Comparison of ENCODE assay signal across 13 mouse cellular contexts in the genomic region with DNA sequence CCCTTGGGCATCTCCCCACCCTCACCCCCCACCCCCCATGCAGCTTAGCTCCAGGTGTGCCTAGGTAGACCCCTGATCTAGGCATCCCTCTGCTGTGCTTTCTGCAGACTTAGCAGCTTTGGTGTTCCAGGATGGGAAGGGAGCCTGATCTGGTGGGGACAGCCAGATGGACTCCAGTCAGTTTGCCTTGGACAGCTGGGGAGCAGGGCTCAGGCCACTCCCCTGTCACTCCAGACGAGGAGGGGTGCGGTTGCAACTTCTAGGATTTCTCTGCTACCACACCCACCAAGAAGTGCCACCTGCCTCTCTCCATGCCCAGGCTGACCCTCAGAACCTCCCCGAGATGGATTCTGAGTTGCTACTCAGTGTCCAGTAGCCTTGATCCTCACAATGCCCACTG. TPM values are rescaled to one million over a fixed set of nuclear protein-coding genes. Genes with fewer than 3 reads are reported as not detected.
DNase-seq lines count a peak whose midpoint lies in the region; ATAC-seq and TF ChIP-seq lines count a peak whose summit lies in the region.
"Had no signal": no experiment of that assay in that cellular context is flagged by ENCODE, and none has a peak within 500 bp of the region (broad histone marks: within the 10 kb centered on the region; RNA-seq: fewer than 3 reads in every experiment).

No protein-coding gene starts in this region.

- H3K9me3 ChIP-seq in heart, postnatal 0 days (replicated peaks; ENCODE audit: control insufficient read depth, low read length), result no peaks in the 10 kb centered on the region
- no peaks in the 10 kb centered on the region for H3K9me3 ChIP-seq in lung, embryonic 14.5 days (ENCODE audit: low read depth, low read length)
- H3K9me3 ChIP-seq in embryonic facial prominence, embryonic 15.5 days (replicated peaks), result no peaks in the 10 kb centered on the region
- H3K9me3 ChIP-seq in intestine, postnatal 0 days (ENCODE audit: control insufficient read depth), result no peaks in the 10 kb centered on the region
- H3K9me3 ChIP-seq: embryonic facial prominence, embryonic 13.5 days; limb, embryonic 13.5 days had no signal

- peaks cover 52% of the 10 kb centered on the region for H3K36me3 ChIP-seq in heart, postnatal 0 days (replicated peaks; ENCODE audit: control insufficient read depth, insufficient read depth, low read length)
- H3K36me3 ChIP-seq in lung, embryonic 14.5 days (ENCODE audit: insufficient read depth), result peaks cover 34% of the 10 kb centered on the region; the same call in 1 of the 2 replicates
- H3K36me3 ChIP-seq in embryonic facial prominence, embryonic 15.5 days, result peaks cover 7% of the 10 kb centered on the region; the same call in 1 of the 2 replicates
- peaks cover 10% of the 10 kb centered on the region for H3K36me3 ChIP-seq in intestine, postnatal 0 days (ENCODE audit: control insufficient read depth, insufficient read depth)

- H3K27me3 ChIP-seq in heart, postnatal 0 days (ENCODE audit: control insufficient read depth, insufficient read depth, low read length), result no peaks in the 10 kb centered on the region
- H3K27me3 ChIP-seq in lung, embryonic 14.5 days (ENCODE audit: insufficient read depth, low read length), result no peaks in the 10 kb centered on the region
- no peaks in the 10 kb centered on the region for H3K27me3 ChIP-seq in embryonic facial prominence, embryonic 15.5 days
- H3K27me3 ChIP-seq in intestine, postnatal 0 days (replicated peaks; ENCODE audit: control insufficient read depth, insufficient read depth, low read length), result no peaks in the 10 kb centered on the region
- H3K27me3 ChIP-seq: embryonic facial prominence, embryonic 13.5 days; limb, embryonic 13.5 days had no signal

- H3K4me2 ChIP-seq in heart, postnatal 0 days (ENCODE audit: low read depth, low read length), result no peak overlapping the region
- H3K4me2 ChIP-seq in lung, embryonic 14.5 days, result no peak overlapping the region
- no peak overlapping the region for H3K4me2 ChIP-seq in embryonic facial prominence, embryonic 15.5 days (replicated peaks)
- no peak overlapping the region for H3K4me2 ChIP-seq in intestine, postnatal 0 days (replicated peaks; ENCODE audit: low read depth)
- H3K4me2 ChIP-seq: embryonic facial prominence, embryonic 13.5 days; limb, embryonic 13.5 days had no signal

- H3K4me3 ChIP-seq in heart, postnatal 0 days (ENCODE audit: low read depth, low read length), result no peak overlapping the region
- no peak overlapping the region for H3K4me3 ChIP-seq in lung, embryonic 14.5 days (ENCODE audit: low read depth, low read length)
- no peak overlapping the region for H3K4me3 ChIP-seq in embryonic facial prominence, embryonic 15.5 days (replicated peaks)
- no peak overlapping the region for H3K4me3 ChIP-seq in intestine, postnatal 0 days (ENCODE audit: low read depth, low read length)
- H3K4me3 ChIP-seq: embryonic facial prominence, embryonic 13.5 days; heart, adult 2 months; limb, embryonic 13.5 days had no signal

- no peak for TF ChIP-seq CTCF in heart, postnatal 0 days (IDR thresholded peaks at IDR 0.05; ENCODE audit: low read depth)
- no peak for TF ChIP-seq CTCF in lung, embryonic 14.5 days (IDR thresholded peaks at IDR 0.05; ENCODE audit: low read depth)
- no peak for TF ChIP-seq CTCF in intestine, postnatal 0 days (IDR thresholded peaks at IDR 0.05; ENCODE audit: low read depth)

- no peak overlapping the region for H3K27ac ChIP-seq in heart, postnatal 0 days (ENCODE audit: low read depth)
- peak overlapping the region; percentile 75 for H3K27ac ChIP-seq in lung, embryonic 14.5 days (ENCODE audit: low read depth)
- H3K27ac ChIP-seq in embryonic facial prominence, embryonic 15.5 days (replicated peaks), result peak overlapping the region; percentile 17; the same call in 1 of the 2 replicates
- 0 out of 2 replicates have a peak overlapping the region, but pooled peaks have one; percentile 1 for H3K27ac ChIP-seq in intestine, postnatal 0 days (ENCODE audit: low read depth, low read length)
- H3K27ac ChIP-seq: embryonic facial prominence, embryonic 13.5 days; heart, adult 2 months; limb, embryonic 13.5 days had no signal

- peak; percentile 10; the same call in 1 of the 2 replicates for ATAC-seq in heart, postnatal 0 days (ENCODE audit: insufficient read depth, low read depth)
- ATAC-seq in lung, embryonic 14.5 days (ENCODE audit: insufficient read depth), result no peak
- no peak for ATAC-seq in embryonic facial prominence, embryonic 15.5 days (ENCODE audit: insufficient number of reproducible peaks, low FRiP score, low TSS enrichment, low read depth)
- ATAC-seq in intestine, postnatal 0 days, result no peak

- TF ChIP-seq EP300 in heart, postnatal 0 days (IDR thresholded peaks at IDR 0.05; ENCODE audit: low read depth), result no peak

- peaks cover 16% of the 10 kb centered on the region for H3K4me1 ChIP-seq in heart, postnatal 0 days (ENCODE audit: control insufficient read depth, insufficient read depth)
- H3K4me1 ChIP-seq in lung, embryonic 14.5 days (ENCODE audit: insufficient read depth), result peaks cover 31% of the 10 kb centered on the region
- H3K4me1 ChIP-seq in embryonic facial prominence, embryonic 15.5 days, result peaks cover 33% of the 10 kb centered on the region
- H3K4me1 ChIP-seq in intestine, postnatal 0 days (replicated peaks; ENCODE audit: control insufficient read depth, insufficient read depth, low read length), result peaks cover 8% of the 10 kb centered on the region

- H3K9ac ChIP-seq in heart, postnatal 0 days (replicated peaks; ENCODE audit: low read depth, low read length), result 0 out of 2 replicates have a peak overlapping the region, but pooled peaks have one; percentile 6
- no peak overlapping the region for H3K9ac ChIP-seq in lung, embryonic 14.5 days
- no peak overlapping the region for H3K9ac ChIP-seq in embryonic facial prominence, embryonic 15.5 days
- no peak overlapping the region for H3K9ac ChIP-seq in intestine, postnatal 0 days (ENCODE audit: low read depth, low read length)
- H3K9ac ChIP-seq: embryonic facial prominence, embryonic 13.5 days; forebrain, postnatal 0 days; limb, embryonic 13.5 days had no signal

- no peak for DNase-seq in heart, postnatal 0 days (ENCODE audit: low spot score)
- no peak for DNase-seq in heart, postnatal 14 days
- no peak for DNase-seq in lung, embryonic 14.5 days
- no peak for DNase-seq in lung, adult 18-20 months
- no peak for DNase-seq in B cell, adult 2 months
- no peak for DNase-seq in left cerebral cortex, adult 18-20 months (ENCODE audit: low spot score in 2 of 2)
- DNase-seq: forebrain, postnatal 0 days; heart, adult 2 months; thymus, postnatal 36 days had no signal

- 82% methylated on average over 3 of the region's 3 CpGs for WGBS in heart, postnatal 0 days
- WGBS in lung, embryonic 14.5 days, result 56% methylated on average over 3 of the region's 3 CpGs
- WGBS in embryonic facial prominence, embryonic 15.5 days, result 71% methylated on average over 3 of the region's 3 CpGs
- 45% methylated on average over 3 of the region's 3 CpGs for WGBS in intestine, postnatal 0 days

- intact Hi-C loops in heart, postnatal 14 days (cut with DNase I), result no loop called here

RNA-seq across cellular contexts. Expression of gene Zfp36l1, which starts 11.4 kb away (rescaled TPM):
- total RNA-seq in heart, postnatal 0 days (2014; rRNA removed; ENCODE audit: low replicate concordance), result 80.6 and 85.1 TPM in 2 replicates
- polyA plus RNA-seq in heart, postnatal 0 days (2015; fragmentation: Nextera tagmentation; extraction: Ambion mirVana), result 60.3 and 69.6 TPM in 2 replicates
- 10 to 100 TPM; 97.5 to 98.7 TPM for total RNA-seq in heart, postnatal 14 days (2021)
- 190 and 192 TPM in 2 replicates for polyA plus RNA-seq in lung, embryonic 14.5 days (2014; fragmentation: Nextera tagmentation; extraction: Ambion mirVana)
- 153 and 178 TPM in 2 replicates for polyA plus RNA-seq in embryonic facial prominence, embryonic 15.5 days (2015; fragmentation: Nextera tagmentation; extraction: Ambion mirVana)
- polyA plus RNA-seq in intestine, postnatal 0 days (2015; fragmentation: Nextera tagmentation; extraction: Ambion mirVana), result 77.9 and 80.7 TPM in 2 replicates
- 10 to 100 TPM; 43.0 to 53.8 TPM for total RNA-seq in left cerebral cortex, adult 18-20 months (2021)
